Mouse (Mus musculus) urinary bladder, postnatal 25 days (tissue): ENCODE results near the gene Ing4.
A peak's percentile ranks its signal among the peaks of the same experiment; 100 is the strongest.

ENCODE experiments used
- DNase-seq: peaks from one replicate; pipeline ENCODE4 v3.0.0; 2022; ENCODE audit warnings: low spot score

The Ing4 gene

DNA sequence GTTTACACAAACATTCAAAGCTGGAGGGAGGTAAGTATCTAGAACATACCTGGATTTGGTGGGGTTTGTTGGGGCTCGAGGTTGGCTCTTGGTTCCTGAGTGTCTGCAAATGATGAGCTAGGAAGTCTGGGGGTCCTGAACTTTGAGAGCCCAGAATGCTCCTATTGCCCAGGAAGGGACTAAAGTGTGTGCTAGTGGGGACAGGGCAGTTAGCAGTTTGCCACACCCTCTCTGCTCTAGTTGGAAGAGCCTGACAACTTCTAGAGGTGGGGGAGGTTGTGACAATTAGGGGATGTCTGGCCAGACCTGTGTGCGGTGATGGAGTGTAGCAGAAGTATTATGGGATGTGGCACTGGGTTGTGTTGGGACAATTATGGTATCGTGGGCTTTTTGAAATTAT lies 55.3 kb downstream of the Ing4 start:
- no peak for DNase-seq

DNA sequence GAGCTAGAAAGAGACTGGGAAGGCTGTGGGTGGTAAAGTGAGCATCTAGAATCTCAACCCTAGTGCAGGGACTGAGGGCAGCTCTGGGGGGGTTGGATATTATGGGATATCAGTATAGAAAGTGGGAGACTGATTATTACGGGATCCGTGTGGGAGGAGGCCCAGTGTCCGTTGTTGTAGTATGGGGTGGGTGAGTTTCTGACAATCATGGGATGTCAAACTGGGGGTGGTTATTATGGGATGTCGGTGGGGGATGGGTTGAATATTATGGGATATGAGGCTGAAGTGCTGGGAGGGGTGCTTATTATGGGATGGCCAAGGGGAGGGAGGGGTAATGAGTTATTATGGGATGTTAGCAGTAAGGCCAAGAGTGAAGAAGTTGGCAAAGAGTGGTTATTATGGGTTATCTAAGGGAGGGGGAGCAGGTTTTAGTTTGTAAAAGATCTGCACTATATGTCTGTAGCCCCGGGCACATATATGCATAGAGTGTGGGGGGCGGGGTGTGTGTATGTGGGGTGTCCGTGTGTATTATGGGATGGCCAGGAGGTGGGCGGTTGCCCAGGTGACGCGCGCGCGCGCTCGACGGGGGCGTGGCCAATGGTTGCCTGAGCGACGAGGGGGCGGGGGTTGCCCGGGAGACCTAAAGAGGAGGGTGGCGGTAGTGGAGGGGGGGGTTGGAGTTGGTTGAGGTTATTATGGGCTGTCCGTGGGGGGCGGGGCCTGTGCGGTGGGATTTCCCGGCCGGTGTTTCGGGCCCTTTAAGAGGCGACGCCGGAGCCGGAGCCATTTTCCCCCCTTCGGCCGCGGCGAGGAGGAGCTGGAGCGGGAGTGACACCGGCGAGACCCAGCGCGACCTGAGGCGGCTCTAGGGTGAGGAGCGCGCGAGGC lies 56.1 kb downstream of the Ing4 start, which contains the start of gene Chd4:
Gene Chd4, plus strand, starts transcription at position 591 of the 888 bp plus-strand sequence.
- peak; percentile 92 for DNase-seq

- no peak for DNase-seq
Measured at GRCm38 (mm10) chr6:125096279-125096596, 56.7 kb downstream of the Ing4 start.

DNA sequence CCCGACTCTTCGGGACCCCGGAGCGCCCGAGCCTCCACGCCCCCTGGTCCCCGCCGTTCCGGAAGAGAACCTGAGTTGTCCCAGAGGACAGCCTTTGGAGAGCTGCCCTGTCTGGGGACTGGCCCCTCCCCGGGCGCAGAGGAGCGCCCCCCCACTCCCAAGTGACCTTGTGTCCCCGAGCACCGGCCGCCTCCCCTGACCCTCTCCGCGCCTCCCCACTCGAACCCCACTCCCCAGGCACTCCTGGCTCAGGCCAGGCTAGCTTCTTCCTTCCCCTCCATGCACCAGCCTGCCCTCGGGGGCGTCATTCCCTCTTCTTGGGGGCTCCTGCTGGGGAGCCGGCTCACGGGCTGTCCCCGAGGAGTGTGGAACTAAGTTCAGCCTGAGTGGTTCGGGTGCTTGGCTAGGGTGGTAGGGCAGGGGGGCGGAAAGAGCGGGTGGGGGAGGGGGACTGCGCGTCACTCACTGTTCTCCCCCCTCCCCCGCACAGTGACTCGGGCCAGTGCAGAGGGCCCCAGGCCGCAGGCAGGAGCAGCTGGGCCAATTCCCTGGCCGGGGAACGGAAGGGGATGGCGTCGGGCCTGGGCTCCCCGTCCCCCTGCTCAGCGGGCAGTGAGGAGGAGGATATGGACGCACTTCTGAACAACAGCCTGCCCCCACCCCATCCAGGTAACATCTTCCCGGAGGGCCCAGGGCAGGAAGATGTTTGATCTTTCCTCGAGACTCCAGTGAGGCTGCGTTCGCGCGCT lies 57.2 kb downstream of the Ing4 start:
- peak; percentile 40 for DNase-seq

DNA sequence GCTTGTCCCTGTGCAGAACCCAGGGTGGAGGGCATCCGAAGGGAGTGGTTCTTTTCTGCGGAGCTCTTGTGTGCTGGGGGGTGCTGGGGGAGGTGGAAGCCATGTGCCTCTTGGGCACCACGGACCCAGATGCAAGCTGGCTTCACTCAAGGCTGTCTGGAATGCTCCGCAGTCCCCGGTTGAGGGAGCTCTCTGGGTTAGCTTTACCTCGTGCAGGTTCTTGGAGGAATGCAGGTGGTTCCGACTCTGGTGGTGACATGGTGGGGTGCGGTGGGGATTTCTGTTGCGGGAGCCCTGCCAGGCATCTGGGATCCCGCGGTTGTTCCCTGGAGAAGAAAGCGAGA lies 57.8 kb downstream of the Ing4 start:
- no peak for DNase-seq

GRCm38 (mm10) chr6:125097951-125098350 lies 58.4 kb downstream of the Ing4 start:
- no peak for DNase-seq

GRCm38 (mm10) chr6:125098513-125098912 lies 59.0 kb downstream of the Ing4 start:
- no peak for DNase-seq
